Mouse (Mus musculus) intestine, embryonic 14.5 days (tissue): Measurements from ENCODE around the gene Fam178b. TPM values are rescaled to one million over a fixed set of nuclear protein-coding genes. Genes with fewer than 3 reads are reported as not detected.

Source experiments
- ATAC-seq: fragments of 200-750 bp; cut with Nextera tagmentation; replicated peaks from 2 replicates; pipeline ENCODE4 v1.8.0; 2017; ENCODE audit warnings: low read depth, moderate number of reproducible peaks, moderate TSS enrichment, moderate library complexity; ENCODE audit not compliant: low FRiP score, low TSS enrichment
- DNase-seq: peaks from one replicate; pipeline ENCODE4 v3.0.0-alpha.2; 2018; ENCODE audit warnings: low spot score
- H3K27ac ChIP-seq: fragments of 300-500 bp; sonication (generic); 2 replicates; pipeline ENCODE4 v1.5.1; 2014; ENCODE audit warnings: low read depth, mild to moderate bottlenecking, control low read depth
- H3K27me3 ChIP-seq: fragments of 300-500 bp; sonication (generic); replicated peaks from 2 replicates; pipeline ENCODE4 v1.6.1; 2014; ENCODE audit warnings: low read length, control low read depth; ENCODE audit not compliant: control insufficient read depth, insufficient read depth
- H3K36me3 ChIP-seq: fragments of 300-500 bp; sonication (generic); 2 replicates; pipeline ENCODE4 v1.6.1; 2014; ENCODE audit warnings: low read length, control low read depth; ENCODE audit not compliant: control insufficient read depth, insufficient read depth
- H3K4me1 ChIP-seq: fragments of 300-500 bp; sonication (generic); replicated peaks from 2 replicates; pipeline ENCODE4 v1.6.1; 2014; ENCODE audit warnings: low read length, control low read depth, mixed read lengths; ENCODE audit not compliant: control insufficient read depth, insufficient read depth
- H3K4me2 ChIP-seq: fragments of 300-500 bp; sonication (generic); 2 replicates; pipeline ENCODE4 v1.6.1; 2014; ENCODE audit warnings: low read length
- H3K4me3 ChIP-seq: fragments of 300-500 bp; sonication (generic); 2 replicates; pipeline ENCODE4 v1.5.1; 2014; ENCODE audit warnings: low read depth, low read length, control low read depth, mixed read lengths
- H3K9ac ChIP-seq: fragments of 300-500 bp; sonication (generic); 2 replicates; pipeline ENCODE4 v1.6.1; 2014; ENCODE audit warnings: mild to moderate bottlenecking, low read length
- H3K9me3 ChIP-seq: fragments of 300-500 bp; sonication (generic); 2 replicates; pipeline ENCODE4 v1.6.1; 2016; ENCODE audit warnings: low read length, control low read depth; ENCODE audit not compliant: control insufficient read depth
- WGBS: fragments of 180-500 bp; shearing (Covaris S2); extraction: QIAGEN DNeasy Blood & Tissue Kit; methylation state at CpG from one replicate; pipeline ENCODE4 v1.1.7; 2014; 5-methylcytosine and 5-hydroxymethylcytosine counted together
- polyA plus RNA-seq: library from polyadenylated mRNA; unstranded; fragments of >200 nt; fragmentation: Nextera tagmentation; extraction: Ambion mirVana; gene quantifications from 2 replicates; pipeline ENCODE4 v1.2.1, GENCODE M21; 2014

The Fam178b gene
- polyA plus RNA-seq, 1 experiment from 2014 or later, result 0.39 TPM

GRCm38 (mm10) chr1:36549491-36549890, 133.5 kb downstream of the Fam178b start:
- WGBS, result 73% methylated on average over 18 of the region's 18 CpGs
- H3K36me3 ChIP-seq, result peaks cover 59% of the 10 kb centered on the region
- no peaks in the 10 kb centered on the region for H3K27me3 ChIP-seq
- DNase-seq, result no peak
- H3K4me1 ChIP-seq, result peaks cover 33% of the 10 kb centered on the region
- no peak for ATAC-seq
- H3K9ac ChIP-seq, result no peak overlapping the region
- H3K4me2 ChIP-seq, result no peak overlapping the region
- no peaks in the 10 kb centered on the region for H3K9me3 ChIP-seq
- no peak overlapping the region for H3K27ac ChIP-seq
- no peak overlapping the region for H3K4me3 ChIP-seq

- peaks cover 52% of the 10 kb centered on the region for H3K36me3 ChIP-seq
- H3K4me1 ChIP-seq, result peaks cover 27% of the 10 kb centered on the region
- 47% methylated on average over 8 of the region's 8 CpGs for WGBS
- DNase-seq (no peak), ATAC-seq (no peak)
- no peaks in the 10 kb centered on the region for H3K9me3 ChIP-seq
- H3K4me3 ChIP-seq, result no peak overlapping the region
- H3K27me3 ChIP-seq, result no peaks in the 10 kb centered on the region
- H3K4me2 ChIP-seq, result no peak overlapping the region
- no peak overlapping the region for H3K27ac ChIP-seq
- H3K9ac ChIP-seq, result no peak overlapping the region
These were observed 134.2 kb downstream of the Fam178b start for GRCm38 (mm10) chr1:36548771-36549170.

GRCm38 (mm10) chr1:36547981-36548598, 134.9 kb downstream of the Fam178b start:
- no peaks in the 10 kb centered on the region for H3K9me3 ChIP-seq
- H3K36me3 ChIP-seq, result peaks cover 45% of the 10 kb centered on the region
- no peak overlapping the region for H3K4me3 ChIP-seq
- 42% methylated on average over 9 of the region's 9 CpGs for WGBS
- no peaks in the 10 kb centered on the region for H3K27me3 ChIP-seq
- H3K4me1 ChIP-seq, result peaks cover 27% of the 10 kb centered on the region
- H3K4me2 ChIP-seq, result no peak overlapping the region
- peak overlapping the region; percentile 60 for H3K27ac ChIP-seq
- H3K9ac ChIP-seq, result no peak overlapping the region
- ATAC-seq (no peak), DNase-seq (no peak)

- peak within 1 kb of the TSS; percentile 60 for H3K9ac ChIP-seq
- peak; percentile 96 for ATAC-seq
- H3K27me3 ChIP-seq, result no peaks in the 10 kb centered on the region
- DNase-seq, result peak; percentile 91
- H3K36me3 ChIP-seq, result peaks cover 41% of the 10 kb centered on the region
- peaks cover 27% of the 10 kb centered on the region for H3K4me1 ChIP-seq
- H3K4me3 ChIP-seq, result peak within 1 kb of the TSS; percentile 73
- under 1% methylated on average over 43 of the region's 43 CpGs for WGBS
- H3K9me3 ChIP-seq, result no peaks in the 10 kb centered on the region
- H3K27ac ChIP-seq, result peak within 1 kb of the TSS; percentile 60
- H3K4me2 ChIP-seq, result peak within 1 kb of the TSS; percentile 75
These were observed 136.0 kb downstream of the Fam178b start, which contains the start of gene Ankrd39 for GRCm38 (mm10) chr1:36546888-36547471. Gene Ankrd39, minus strand, starts transcription at chr1:36547445.

- ATAC-seq (no peak), DNase-seq (no peak)
- Histone ChIP-seq H3K4me1 (peaks cover 27% of the 10 kb centered on the region), H3K9me3 (no peaks in the 10 kb centered on the region), H3K4me3 (peak overlapping the region; percentile 73), H3K27ac (no peak overlapping the region), H3K9ac (peak overlapping the region; percentile 60), H3K36me3 (peaks cover 41% of the 10 kb centered on the region), H3K4me2 (peak overlapping the region; percentile 75), H3K27me3 (no peaks in the 10 kb centered on the region)
- WGBS, result 67% methylated on average over 19 of the region's 19 CpGs
These were observed 137.0 kb downstream of the Fam178b start for GRCm38 (mm10) chr1:36545845-36546600.

- Histone ChIP-seq H3K9ac (no peak overlapping the region), H3K4me2 (no peak overlapping the region), H3K4me3 (no peak overlapping the region), H3K27ac (no peak overlapping the region), H3K36me3 (peaks cover 40% of the 10 kb centered on the region), H3K27me3 (no peaks in the 10 kb centered on the region), H3K9me3 (no peaks in the 10 kb centered on the region), H3K4me1 (peaks cover 27% of the 10 kb centered on the region)
- ATAC-seq (no peak), DNase-seq (no peak)
- WGBS, result 82% methylated on average over 2 of the region's 2 CpGs
These were observed 137.6 kb downstream of the Fam178b start for GRCm38 (mm10) chr1:36545382-36545781.

GRCm38 (mm10) chr1:36542925-36543324, 140.1 kb downstream of the Fam178b start:
- peaks cover 46% of the 10 kb centered on the region for H3K36me3 ChIP-seq
- H3K4me3 ChIP-seq, result no peak overlapping the region
- DNase-seq (no peak), ATAC-seq (no peak)
- H3K27me3 ChIP-seq, result no peaks in the 10 kb centered on the region
- H3K9me3 ChIP-seq, result no peaks in the 10 kb centered on the region
- 92% methylated on average over 9 of the region's 9 CpGs for WGBS
- no peak overlapping the region for H3K4me2 ChIP-seq
- H3K9ac ChIP-seq, result no peak overlapping the region
- H3K4me1 ChIP-seq, result peaks cover 16% of the 10 kb centered on the region
- H3K27ac ChIP-seq, result no peak overlapping the region

- peaks cover 49% of the 10 kb centered on the region for H3K36me3 ChIP-seq
- no peaks in the 10 kb centered on the region for H3K9me3 ChIP-seq
- H3K9ac ChIP-seq, result no peak overlapping the region
- ATAC-seq (no peak), DNase-seq (no peak)
- 93% methylated on average over 16 of the region's 16 CpGs for WGBS
- H3K4me3 ChIP-seq, result no peak overlapping the region
- no peak overlapping the region for H3K4me2 ChIP-seq
- no peaks in the 10 kb centered on the region for H3K27me3 ChIP-seq
- no peak overlapping the region for H3K27ac ChIP-seq
- peaks cover 9% of the 10 kb centered on the region; the same call in 1 of the 2 replicates for H3K4me1 ChIP-seq
These were observed 141.1 kb downstream of the Fam178b start for GRCm38 (mm10) chr1:36541844-36542243.
